Mouse (Mus musculus) kidney, postnatal 14 days (tissue): ENCODE data around the gene Adcy4.

ENCODE experiments used
- DNase-seq: peaks from one replicate; pipeline ENCODE4 v3.0.0; 2022; ENCODE audit warnings: mixed read lengths

The Adcy4 gene

DNA sequence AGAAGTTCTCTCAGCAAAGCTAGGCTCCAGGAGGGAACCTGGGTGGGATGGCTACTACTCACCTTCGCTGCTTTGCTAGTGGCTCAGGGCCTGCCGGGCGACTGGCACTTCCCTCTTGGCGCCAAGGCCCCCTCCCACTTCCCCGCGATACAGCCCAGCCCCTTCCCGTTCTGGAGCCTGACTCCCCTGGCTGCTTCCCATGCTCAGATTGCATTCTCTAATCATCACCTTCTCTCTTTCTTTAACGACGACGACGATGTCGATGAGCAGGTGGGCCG, at the start of gene Adcy4:
Gene Adcy4 (minus strand): TSS at position 138 of the 278 bp plus-strand sequence.
- peak; percentile 48 for DNase-seq

DNA sequence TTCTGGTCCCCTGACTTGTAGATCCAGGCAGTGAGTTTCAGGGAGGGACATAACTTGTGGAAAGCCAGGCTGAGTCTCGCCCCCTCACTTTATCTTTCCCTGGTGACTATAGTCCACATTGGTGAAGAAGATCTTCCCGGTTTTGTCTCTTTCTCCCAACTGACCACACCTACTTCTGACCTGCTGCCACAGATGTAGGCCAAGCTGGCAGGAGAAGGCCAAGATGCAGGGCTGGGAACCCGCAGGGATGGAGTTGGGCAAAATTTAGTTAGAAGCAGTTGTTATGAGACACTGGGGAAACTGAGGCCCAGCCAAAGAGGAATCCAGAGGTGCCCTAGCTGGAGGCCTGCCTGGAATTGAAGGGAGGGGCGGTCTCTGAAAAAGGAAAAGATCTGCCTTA, 49.2 kb upstream of the Adcy4 start:
- no peak for DNase-seq

DNA sequence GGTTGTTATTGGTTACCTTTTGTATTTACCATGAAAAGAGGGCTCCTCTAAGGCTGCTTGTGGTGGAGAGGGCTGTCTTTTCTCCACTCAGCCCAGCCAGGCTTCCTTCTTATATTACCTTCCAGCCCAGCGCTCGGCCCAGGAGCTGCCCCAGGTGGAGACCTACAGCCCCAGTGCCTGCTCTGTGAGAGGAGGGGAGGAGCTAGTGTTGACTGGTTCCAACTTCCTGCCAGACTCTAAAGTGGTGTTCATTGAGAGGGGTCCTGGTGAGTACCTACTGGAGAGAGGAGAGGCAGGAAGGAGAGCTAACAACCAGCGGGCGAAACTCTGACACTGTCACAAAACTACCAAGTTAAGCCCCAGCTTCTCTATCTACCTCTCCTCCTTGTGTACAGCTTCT, 46.4 kb upstream of the Adcy4 start:
- DNase-seq = no peak

DNA sequence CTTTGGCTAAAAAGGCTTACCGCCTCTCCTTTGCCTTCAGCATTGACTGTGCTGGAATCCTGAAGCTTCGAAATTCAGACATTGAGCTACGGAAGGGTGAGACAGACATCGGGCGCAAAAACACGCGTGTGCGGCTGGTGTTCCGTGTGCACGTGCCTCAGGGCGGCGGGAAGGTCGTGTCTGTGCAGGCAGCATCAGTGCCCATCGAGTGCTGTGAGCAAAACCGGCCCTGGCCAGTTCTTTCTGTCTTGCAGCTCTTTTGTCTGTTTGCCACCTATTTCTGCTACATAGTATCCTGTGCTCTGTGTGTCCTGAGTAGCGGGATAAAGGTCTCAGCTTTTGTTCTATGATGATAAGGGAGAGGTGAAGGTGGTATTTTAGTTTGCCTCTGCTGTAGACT, 46.0 kb upstream of the Adcy4 start:
- no peak for DNase-seq

DNA sequence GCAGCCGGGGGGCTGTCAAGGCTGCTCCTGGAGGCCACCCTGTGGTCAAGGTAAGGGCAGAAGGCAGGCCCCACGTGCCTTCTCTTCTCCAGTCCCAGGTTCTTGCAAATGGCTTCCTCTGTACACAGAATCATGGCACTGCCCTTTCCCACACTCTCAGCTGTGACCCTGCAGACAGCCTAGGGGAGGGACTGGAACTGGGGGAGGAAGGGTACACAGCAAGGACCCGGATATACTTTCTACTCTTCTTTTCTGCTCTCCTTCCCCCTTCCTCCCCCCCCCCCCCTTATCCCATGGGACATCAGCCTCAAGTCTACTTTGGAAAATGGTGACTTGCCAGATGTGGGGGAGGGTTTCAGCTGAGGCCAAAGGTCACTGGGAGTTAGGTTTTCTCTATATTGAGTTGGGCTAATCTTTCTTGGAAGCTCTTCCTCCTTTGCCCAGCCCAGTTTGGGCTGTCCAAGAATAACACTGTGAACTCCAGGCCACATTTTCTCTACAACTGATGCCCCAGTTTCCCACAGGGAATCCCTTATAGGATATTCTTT, 44.9 kb upstream of the Adcy4 start:
- DNase-seq = peak; percentile 68

DNA sequence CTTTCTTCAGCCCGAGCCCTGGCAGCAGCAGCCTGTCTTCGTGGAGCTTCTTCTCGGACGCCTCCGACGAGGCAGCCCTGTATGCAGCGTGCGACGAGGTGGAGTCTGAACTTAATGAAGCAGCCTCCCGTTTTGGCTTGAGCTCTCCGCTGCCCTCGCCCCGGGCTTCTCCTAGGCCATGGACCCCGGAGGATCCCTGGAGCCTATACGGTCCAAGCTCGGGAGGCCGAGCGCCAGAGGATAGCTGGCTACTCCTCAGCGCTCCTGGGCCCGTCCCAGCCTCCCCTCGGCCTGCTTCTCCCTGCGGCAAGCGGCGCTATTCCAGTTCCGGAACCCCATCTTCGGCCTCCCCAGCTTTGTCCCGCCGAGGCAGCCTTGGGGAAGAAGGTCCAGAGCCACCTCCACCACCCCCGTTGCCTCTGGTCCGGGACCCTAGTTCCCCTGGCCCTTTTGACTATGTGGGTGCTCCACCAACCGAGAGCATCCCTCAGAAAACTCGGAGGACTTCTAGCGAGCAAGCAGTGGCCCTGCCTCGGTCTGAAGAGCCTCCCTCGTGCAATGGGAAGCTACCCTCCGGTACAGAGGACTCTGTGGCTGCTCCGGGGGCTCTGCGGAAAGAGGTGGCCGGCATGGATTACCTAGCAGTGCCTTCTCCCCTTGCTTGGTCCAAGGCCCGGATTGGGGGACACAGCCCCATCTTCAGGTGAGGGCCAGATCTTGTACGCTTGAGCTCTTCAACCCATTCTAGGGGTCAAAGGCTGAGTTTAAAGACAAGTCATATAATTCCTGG, 42.9 kb upstream of the Adcy4 start:
- no peak for DNase-seq

DNA sequence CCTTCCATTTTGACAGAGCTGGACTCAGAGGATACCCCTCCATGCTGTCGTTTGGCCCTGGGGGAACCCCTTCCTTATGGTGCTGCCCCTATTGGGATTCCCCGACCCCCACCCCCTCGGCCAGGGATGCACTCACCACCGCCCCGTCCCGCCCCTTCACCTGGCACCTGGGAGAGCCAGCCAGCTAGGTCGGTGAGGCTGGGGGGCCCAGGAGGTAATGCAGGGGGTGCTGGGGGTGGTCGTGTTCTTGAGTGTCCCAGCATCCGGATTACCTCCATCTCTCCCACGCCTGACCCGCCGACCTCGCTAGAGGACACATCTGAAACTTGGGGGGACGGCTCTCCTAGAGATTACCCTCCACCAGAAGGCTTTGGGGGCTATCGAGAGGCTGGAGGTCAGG, 42.2 kb upstream of the Adcy4 start:
- DNase-seq = no peak

DNA sequence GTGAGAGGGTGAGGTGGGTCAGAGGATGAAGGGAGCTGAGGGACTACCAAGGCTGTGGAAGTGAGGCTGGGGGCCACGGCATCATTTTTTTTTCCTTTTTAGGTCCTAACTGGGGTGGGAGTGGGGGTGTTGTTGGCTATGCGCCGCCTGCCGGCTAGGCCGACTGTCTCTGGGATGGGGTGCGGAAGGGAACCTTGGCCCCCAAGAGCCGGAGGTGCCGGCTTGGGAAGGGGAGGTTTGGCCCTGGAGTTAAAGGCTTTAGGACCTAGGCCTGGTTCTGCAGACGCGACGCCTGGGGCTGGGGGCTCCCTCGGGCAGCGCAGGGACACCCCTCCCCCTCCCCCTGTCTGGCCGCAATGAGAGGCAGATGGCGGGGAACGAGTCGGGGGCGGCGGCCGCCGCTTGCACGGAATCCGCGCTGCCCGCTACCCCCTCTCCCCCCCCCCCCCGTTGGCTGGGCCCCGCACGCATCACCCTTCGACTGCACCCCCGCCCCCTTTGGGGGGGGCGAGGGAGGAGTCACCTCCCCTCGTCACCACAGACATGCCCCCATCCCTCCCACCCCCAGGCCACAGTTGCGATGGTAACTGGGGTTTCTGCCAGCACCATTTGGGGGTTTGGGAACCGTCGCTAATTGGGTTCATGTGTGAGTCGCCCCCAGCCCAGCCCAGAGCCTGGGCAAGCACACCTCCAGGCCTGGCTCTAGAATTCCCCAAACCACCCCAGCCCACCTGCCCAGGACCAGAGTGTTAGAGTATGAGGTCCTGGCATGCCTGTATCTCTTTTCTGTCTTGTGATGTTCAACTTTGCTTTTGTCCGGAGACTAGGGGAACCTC, 41.5 kb upstream of the Adcy4 start:
- DNase-seq = peak; percentile 47

DNA sequence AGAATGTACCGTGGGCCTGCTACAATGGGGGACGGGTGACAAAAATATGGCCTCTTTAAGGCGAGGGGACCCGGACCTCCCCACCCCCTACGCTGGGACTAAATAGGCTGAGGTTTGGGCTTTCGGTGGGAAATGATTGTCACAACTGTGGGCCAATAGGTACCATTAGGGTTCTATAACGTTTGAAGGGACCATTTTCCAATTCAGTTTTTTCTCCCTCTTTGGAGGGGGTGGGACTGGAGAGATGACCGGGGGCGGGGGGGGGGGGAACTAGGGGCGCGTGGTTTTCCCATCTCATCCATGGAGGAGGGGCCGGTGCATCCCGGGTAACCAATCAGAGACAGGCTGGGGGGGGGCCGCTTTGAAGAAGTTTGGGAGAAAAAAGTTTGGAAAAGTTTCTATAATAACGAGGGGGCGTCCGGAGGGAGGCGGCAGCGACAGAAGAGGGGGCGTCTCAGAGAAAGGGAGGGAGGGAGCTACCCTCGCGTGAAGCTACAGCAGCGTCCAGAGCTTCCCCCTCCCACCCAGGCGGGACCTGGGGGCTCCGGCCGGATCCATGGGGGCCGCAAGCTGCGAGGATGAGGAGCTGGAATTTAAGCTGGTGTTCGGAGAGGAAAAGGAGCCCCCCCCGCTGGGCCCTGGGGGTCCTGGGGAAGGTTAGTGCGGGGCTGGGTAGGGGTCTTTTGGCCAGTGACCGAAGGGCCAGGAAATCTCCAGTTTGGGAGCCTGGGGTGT, 40.8 kb upstream of the Adcy4 start:
- peak; percentile 75 for DNase-seq

DNA sequence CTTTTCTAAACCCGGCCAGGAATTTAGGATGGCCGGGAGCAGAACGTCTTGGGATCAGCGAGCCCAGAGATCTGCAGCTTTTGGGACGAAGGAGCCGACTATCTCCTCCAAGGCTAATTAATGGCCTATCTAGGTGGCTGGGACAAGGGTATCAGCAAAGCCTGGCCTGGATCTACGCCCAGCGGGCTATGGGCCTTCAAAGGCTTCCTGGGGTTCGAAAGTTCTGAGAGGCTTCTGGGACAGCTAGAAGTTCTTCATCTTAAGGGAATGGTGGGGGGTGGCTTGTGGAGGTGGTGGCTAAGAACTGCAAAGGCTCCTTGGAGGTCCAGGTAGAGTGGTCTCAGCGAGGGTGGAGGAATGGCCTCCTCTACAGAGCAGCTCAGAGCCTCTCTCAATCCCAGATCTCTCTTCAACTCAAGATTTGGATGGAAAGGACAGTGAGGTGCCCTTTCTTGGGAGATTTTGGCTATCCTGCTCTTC, 40.1 kb upstream of the Adcy4 start:
- peak; percentile 72 for DNase-seq

DNA sequence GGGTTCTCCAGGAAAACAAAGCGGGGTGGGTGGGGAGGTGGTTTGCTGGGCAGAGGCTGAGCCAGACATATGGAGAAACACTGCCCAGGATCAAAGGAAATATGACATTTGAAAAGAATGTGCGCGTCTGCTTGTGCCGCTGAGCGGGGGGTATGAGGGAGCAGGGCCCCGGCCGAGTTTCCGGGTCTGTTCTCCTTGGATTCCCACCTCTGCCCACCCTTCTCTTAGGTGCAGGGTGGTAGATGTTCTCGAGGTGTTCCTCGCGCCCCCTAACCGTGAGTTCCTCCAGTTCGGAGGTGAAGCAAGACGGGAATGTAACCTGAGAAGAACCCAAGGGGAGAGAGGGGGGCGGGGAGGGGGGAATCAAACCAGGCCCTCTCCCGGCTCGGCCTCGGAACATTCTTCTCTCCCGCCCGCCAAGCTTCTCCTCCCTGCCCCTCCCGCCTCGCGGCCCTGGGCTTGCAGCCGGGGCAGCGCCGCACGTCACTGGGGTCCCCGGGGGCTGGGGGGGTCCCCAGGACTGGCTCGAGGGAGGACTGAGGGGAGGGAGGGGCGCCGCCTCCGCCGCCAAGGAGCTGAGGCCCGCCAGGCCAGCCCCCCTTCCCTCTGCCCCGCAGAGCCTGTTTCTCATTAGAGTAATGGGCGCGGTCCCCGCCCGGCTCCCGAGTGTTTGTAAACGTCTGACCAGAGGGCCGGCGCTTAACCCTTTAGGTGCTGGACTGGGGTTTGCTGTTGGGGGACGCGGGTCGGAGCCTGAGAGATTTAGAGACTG, 39.3 kb upstream of the Adcy4 start, which contains the start of gene Nfatc4:
Gene Nfatc4 (plus strand): TSS at position 154 of the 772 bp plus-strand sequence.
- peak; percentile 92 for DNase-seq

DNA sequence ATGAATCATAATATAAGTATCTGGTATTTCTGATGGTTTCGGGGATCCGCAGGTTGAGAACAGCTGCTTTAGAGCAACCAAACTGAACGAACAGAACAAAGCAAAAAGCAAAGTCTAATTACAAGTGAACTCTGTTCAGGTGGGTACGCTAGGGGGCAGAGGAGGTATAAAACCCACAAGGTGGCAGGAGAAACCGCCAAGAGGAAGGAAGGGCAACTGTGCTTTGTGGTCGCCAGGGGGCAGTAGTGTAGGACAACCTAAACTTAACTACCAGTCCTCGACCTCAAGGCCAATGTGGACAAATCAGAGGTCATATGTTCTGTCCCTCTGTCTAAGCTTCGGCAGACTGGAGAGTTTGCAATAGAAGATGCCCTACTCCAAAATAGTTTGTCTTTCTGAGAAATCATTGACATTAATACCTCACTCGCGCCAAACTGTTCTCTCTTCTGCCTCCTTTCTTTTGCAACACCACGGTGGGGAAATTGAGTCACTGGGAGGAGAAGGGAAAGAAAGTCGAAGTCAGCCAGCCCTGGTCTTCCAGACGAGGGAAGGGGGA, 38.6 kb upstream of the Adcy4 start:
- DNase-seq = peak; percentile 90

DNA sequence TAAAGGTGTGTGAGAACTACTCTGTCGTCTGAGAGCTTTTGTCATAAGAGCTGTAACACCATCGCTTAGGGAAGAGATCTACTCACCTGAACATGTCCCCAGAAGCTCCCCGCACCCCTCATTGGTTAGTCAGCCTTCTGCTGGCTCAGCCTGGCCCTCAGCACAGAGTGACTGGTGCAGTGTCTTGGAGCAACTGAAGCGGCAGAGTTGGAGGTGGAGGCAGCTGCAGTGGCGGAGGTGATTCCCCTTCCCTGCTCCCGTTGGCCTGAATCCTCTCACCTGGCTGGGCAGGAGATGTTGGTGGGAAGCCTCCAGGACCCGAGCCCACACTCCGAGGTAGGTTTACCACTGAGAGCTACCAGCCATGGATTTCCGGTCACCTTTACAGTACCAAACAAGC, 36.7 kb upstream of the Adcy4 start:
- peak; percentile 0 for DNase-seq

DNA sequence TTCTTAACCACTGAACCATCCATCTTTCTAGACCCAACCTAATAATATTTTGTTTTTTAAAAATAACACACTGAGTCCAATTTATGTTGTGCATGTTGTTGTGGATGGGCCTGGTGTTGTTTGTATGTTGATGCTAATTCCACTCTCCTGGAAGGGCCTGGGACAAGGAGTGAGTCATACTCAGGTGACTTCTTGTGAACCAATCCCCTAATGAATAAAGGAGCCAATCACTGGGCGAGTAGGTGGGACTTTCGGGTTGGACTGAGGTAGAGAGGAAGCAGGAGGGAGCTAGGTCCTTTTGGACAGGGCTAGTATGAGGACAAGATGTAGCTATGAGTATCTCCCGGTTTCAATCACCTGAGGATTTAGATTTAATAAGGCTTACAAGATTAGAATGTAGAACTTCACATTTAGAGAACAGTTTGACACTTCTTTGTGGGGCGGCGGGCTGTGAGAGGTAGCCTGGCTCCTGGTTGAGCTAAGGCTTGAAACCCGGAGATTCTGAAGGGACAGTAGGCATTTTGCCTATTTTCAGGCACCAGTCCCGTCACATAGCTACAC, 36.0 kb upstream of the Adcy4 start:
- DNase-seq = peak; percentile 0

DNA sequence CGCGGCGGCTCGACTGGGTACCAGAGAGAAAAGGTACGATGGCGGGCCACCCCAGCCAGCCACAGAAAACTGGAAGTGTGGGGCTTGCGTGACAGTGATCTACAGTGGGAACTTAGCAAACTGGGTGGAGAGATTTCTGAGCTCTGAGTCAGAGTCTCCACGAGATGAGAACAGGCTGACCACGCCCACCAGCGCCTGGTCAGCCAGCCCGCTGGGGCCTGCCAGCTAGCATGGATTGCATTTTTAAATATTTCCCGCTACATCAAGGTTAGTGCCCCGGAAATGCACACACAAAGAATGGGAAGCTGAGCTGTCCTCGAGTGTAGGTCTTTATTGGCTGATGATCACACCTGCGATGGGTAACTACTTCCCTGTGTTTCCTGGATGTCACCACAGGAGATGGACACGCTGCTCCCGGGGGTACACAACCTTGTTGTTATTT, 31.4 kb upstream of the Adcy4 start:
- DNase-seq = peak; percentile 82

DNA sequence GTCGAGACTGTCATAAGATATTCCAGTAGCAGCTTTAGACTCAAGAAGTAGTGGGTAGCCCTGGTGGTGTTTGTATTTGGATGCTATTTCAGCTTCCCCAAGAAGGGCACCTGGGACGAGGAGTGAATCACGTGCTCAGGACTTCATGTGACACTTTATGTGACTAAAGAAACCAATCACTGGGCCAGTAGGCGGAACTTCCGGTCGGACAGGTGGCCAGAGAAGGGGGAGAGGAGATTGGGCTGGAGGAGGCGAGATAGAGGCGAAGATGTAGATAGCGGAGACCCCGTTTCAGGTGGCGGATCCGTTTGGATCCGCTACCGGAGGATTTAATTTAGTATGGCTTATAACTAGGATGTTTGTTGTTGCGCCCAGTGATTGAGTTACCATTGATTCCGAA, 31.0 kb upstream of the Adcy4 start:
- peak; percentile 86 for DNase-seq

DNA sequence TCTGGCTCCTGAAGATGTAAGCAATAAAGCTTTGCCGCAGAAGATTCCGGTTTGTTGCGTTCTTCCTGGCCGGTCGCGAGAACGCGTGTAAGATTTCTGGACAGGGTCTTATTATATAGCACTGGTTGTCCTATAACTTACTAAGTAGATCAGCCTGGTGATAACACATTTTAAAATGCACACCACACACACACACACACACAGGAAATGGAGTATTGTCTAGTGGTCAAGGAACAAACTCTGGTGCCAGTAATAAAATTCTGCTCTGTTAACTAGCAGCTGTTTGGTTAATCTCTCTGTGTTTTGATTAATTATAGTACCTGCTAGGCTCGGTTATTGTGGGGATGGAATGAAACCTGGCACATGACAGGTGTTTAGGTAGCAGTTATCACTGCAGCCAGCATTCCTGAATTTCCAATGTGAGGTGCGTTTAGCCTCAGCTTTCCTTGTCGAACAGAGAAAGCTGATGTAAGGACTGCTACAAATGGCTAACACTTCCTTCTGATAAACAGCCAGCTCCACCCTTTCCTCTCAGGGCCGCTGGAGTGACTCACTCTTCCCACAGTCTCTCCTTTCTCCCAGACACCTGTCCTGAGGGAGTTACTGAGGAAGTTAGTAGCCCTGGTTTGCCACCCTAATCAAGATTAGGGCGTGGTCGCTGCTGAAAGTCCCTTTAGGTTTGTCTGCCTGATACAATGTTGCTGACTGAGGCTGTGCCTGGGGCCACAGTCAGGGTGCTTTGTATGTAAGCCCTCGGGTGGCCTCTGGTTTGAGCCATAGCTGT, 11.7 kb upstream of the Adcy4 start:
- peak; percentile 1 for DNase-seq

DNA sequence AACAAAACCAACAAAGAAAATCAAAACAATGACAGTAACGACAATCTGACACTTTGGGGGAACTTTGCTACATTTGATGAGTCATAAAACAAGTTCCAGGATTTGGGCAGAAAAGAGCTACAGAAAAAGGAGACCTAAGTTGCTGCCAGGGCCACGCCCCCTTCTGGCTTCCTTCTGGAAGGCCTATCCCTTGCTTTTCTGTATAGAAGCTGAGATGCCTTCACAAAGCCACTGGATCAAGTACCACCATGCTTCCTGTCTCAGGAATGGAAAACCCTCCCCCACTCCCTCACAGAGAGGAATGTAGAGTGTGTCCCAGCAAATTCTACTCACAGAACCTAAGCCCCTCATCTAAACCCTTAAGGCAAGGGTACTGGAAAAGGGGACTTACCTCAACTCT, 10.1 kb upstream of the Adcy4 start:
- DNase-seq = peak; percentile 2

DNA sequence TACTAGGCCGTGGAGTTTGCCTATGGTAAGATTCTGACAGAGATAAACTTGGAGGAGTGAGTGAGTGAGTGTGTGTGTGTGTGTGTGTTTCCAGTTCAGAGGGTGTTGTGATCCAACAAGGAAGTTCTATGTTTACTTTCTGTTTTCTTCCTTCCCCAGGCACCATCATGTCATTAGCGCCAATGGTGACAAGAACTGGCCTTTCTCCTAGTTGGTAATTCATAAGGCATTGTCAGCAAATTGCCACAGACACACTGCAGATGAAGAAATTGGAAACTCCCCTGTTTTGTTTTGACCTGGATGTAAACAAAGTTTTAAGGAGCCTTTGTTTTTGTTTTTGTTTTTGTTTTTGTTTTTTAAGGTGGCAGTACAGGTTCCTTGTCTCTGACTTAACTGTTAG, 9.6 kb upstream of the Adcy4 start:
- DNase-seq = peak; percentile 0

DNA sequence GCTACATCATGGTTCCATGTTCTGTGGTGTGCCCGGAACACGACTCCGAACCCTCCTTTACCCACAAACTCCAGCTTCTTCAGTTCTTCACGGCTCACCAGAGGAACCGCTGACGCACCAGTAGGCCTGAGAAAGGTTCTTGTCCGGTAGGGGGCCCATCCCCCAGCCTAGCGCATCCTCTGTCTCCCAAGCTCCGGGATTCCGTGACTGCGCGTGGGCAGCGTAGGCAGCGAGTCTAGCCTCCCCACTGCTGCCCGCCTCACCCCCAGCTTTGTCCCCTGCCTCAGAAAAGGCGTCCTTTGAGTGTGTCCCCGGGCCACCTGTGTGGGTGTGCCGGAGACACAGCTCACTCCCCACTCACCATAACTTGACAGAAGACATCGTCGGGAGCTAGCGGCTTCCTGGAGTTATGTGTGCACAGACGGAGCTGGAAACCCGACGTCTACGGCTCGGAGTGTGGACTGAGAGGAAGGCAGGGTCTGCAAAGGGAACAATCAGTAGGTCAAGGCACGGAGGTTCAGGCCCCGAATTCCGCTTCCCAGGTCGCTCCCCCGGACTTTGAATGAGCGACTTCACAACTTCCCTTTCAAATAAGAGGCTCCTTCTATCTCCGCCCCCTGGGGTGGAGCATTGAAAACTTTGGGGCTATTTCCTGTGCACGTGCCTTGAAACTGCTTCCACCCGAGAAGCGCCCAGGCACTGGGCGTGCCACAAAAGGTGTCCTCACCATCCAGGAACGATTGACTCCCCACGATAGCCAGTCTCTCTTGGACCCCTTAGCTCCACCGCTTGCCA, 4.6 kb upstream of the Adcy4 start, which contains the start of gene Ripk3:
Gene Ripk3 (minus strand): TSS at position 610 of the 795 bp plus-strand sequence.
- DNase-seq = peak; percentile 45
